Mouse (Mus musculus): ENCODE measurements at regions not wholly inside any gene's neighbourhood (a gene's known extent, or its start where the extent isn't known, plus 50 kb on each side); places are given as distances from the start of the nearest gene placed in this dataset.

GRCm38 (mm10) chr10:114956257-114956656, 154.2 kb upstream of the Trhde start:
- Histone ChIP-seq H3K4me1 (no peaks in the 10 kb centered on the region), H3K27ac (no peak overlapping the region), H3K9me3 (no peaks in the 10 kb centered on the region), H3K4me3 (no peak overlapping the region), H3K27me3 (no peaks in the 10 kb centered on the region), H3K36me3 (no peaks in the 10 kb centered on the region), H3K4me2 (no peak overlapping the region), H3K9ac (no peak overlapping the region)
- WGBS: 72% methylated on average over 6 of the region's 6 CpGs
- no peak for ATAC-seq (ENCODE audit: borderline replicate concordance, extremely low read depth, low FRiP score, low TSS enrichment)

- Histone ChIP-seq H3K27me3 (no peaks in the 10 kb centered on the region), H3K9me3 (no peaks in the 10 kb centered on the region), H3K9ac (no peak overlapping the region), H3K4me2 (no peak overlapping the region), H3K4me3 (no peak overlapping the region), H3K4me1 (no peaks in the 10 kb centered on the region), H3K36me3 (no peaks in the 10 kb centered on the region), H3K27ac (no peak overlapping the region)
- no peak for ATAC-seq (ENCODE audit: borderline replicate concordance, extremely low read depth, low FRiP score, low TSS enrichment)
Measured at GRCm38 (mm10) chr10:114955608-114956007, 153.5 kb upstream of the Trhde start.

- Histone ChIP-seq H3K27me3 (no peaks in the 10 kb centered on the region), H3K9me3 (no peaks in the 10 kb centered on the region), H3K36me3 (no peaks in the 10 kb centered on the region), H3K9ac (no peak overlapping the region), H3K4me1 (no peaks in the 10 kb centered on the region), H3K27ac (no peak overlapping the region), H3K4me3 (no peak overlapping the region), H3K4me2 (no peak overlapping the region)
- no peak for ATAC-seq (ENCODE audit: borderline replicate concordance, extremely low read depth, low FRiP score, low TSS enrichment)
- 77% methylated on average over 12 of the region's 12 CpGs for WGBS
Measured at GRCm38 (mm10) chr10:114953358-114953757, 151.3 kb upstream of the Trhde start.

GRCm38 (mm10) chr10:114949194-114949593, 147.1 kb upstream of the Trhde start:
- WGBS: 65% methylated on average over 6 of the region's 6 CpGs
- no peak for ATAC-seq (ENCODE audit: borderline replicate concordance, extremely low read depth, low FRiP score, low TSS enrichment)
- Histone ChIP-seq H3K4me3 (no peak overlapping the region), H3K27ac (no peak overlapping the region), H3K36me3 (no peaks in the 10 kb centered on the region), H3K9ac (no peak overlapping the region), H3K9me3 (no peaks in the 10 kb centered on the region), H3K4me1 (no peaks in the 10 kb centered on the region), H3K4me2 (no peak overlapping the region), H3K27me3 (no peaks in the 10 kb centered on the region)

- ATAC-seq (ENCODE audit: borderline replicate concordance, extremely low read depth, low FRiP score, low TSS enrichment): no peak
- H3K27ac ChIP-seq: no peak overlapping the region
- H3K36me3 ChIP-seq: no peaks in the 10 kb centered on the region
- H3K4me2 ChIP-seq: no peak overlapping the region
- H3K9ac ChIP-seq: no peak overlapping the region
- H3K4me3 ChIP-seq: no peak overlapping the region
- H3K27me3 ChIP-seq: no peaks in the 10 kb centered on the region
- 61% methylated on average over 2 of the region's 2 CpGs for WGBS
- no peaks in the 10 kb centered on the region for H3K4me1 ChIP-seq
- no peaks in the 10 kb centered on the region for H3K9me3 ChIP-seq
Measured at GRCm38 (mm10) chr10:114924746-114925145, 122.6 kb upstream of the Trhde start.

- no peak overlapping the region for H3K4me2 ChIP-seq
- 45% methylated on average over 3 of the region's 3 CpGs for WGBS
- no peaks in the 10 kb centered on the region for H3K36me3 ChIP-seq
- no peak overlapping the region for H3K9ac ChIP-seq
- no peaks in the 10 kb centered on the region for H3K4me1 ChIP-seq
- ATAC-seq (ENCODE audit: borderline replicate concordance, extremely low read depth, low FRiP score, low TSS enrichment): no peak
- no peaks in the 10 kb centered on the region for H3K9me3 ChIP-seq
- no peak overlapping the region for H3K4me3 ChIP-seq
- no peaks in the 10 kb centered on the region for H3K27me3 ChIP-seq
- H3K27ac ChIP-seq: no peak overlapping the region
Measured at GRCm38 (mm10) chr10:114913971-114914370, 111.9 kb upstream of the Trhde start.

- Histone ChIP-seq H3K27me3 (no peaks in the 10 kb centered on the region), H3K9ac (no peak overlapping the region), H3K4me3 (no peak overlapping the region), H3K4me2 (no peak overlapping the region), H3K36me3 (no peaks in the 10 kb centered on the region), H3K9me3 (no peaks in the 10 kb centered on the region), H3K27ac (no peak overlapping the region), H3K4me1 (no peaks in the 10 kb centered on the region)
- ATAC-seq (ENCODE audit: borderline replicate concordance, extremely low read depth, low FRiP score, low TSS enrichment): no peak
- WGBS: 73% methylated on average over 2 of the region's 2 CpGs
Measured at GRCm38 (mm10) chr10:114891916-114892315, 89.8 kb upstream of the Trhde start.

GRCm38 (mm10) chr10:114890726-114891430, 88.8 kb upstream of the Trhde start:
- Histone ChIP-seq H3K9ac (no peak overlapping the region), H3K27me3 (no peaks in the 10 kb centered on the region), H3K4me1 (no peaks in the 10 kb centered on the region), H3K27ac (no peak overlapping the region), H3K9me3 (no peaks in the 10 kb centered on the region), H3K4me3 (no peak overlapping the region), H3K36me3 (no peaks in the 10 kb centered on the region), H3K4me2 (no peak overlapping the region)
- WGBS: 87% methylated on average over 12 of the region's 12 CpGs
- ATAC-seq (ENCODE audit: borderline replicate concordance, extremely low read depth, low FRiP score, low TSS enrichment): no peak

- no peak for ATAC-seq (ENCODE audit: borderline replicate concordance, extremely low read depth, low FRiP score, low TSS enrichment)
- Histone ChIP-seq H3K9me3 (no peaks in the 10 kb centered on the region), H3K4me2 (no peak overlapping the region), H3K4me1 (no peaks in the 10 kb centered on the region), H3K27ac (no peak overlapping the region), H3K36me3 (no peaks in the 10 kb centered on the region), H3K27me3 (no peaks in the 10 kb centered on the region), H3K9ac (no peak overlapping the region), H3K4me3 (no peak overlapping the region)
- 60% methylated on average over 2 of the region's 2 CpGs for WGBS
Measured at GRCm38 (mm10) chr10:114871201-114871600, 69.1 kb upstream of the Trhde start.

- WGBS: 80% methylated on average over 4 of the region's 4 CpGs
- no peak for ATAC-seq (ENCODE audit: borderline replicate concordance, extremely low read depth, low FRiP score, low TSS enrichment)
- Histone ChIP-seq H3K9me3 (no peaks in the 10 kb centered on the region), H3K4me1 (no peaks in the 10 kb centered on the region), H3K9ac (no peak overlapping the region), H3K27ac (no peak overlapping the region), H3K36me3 (no peaks in the 10 kb centered on the region), H3K4me3 (no peak overlapping the region), H3K27me3 (no peaks in the 10 kb centered on the region), H3K4me2 (no peak overlapping the region)
Measured at GRCm38 (mm10) chr10:114857166-114857565, 55.1 kb upstream of the Trhde start.

GRCm38 (mm10) chr10:114852688-114853087, 50.6 kb upstream of the Trhde start:
- no peak overlapping the region for H3K4me3 ChIP-seq
- no peaks in the 10 kb centered on the region for H3K36me3 ChIP-seq
- no peaks in the 10 kb centered on the region for H3K9me3 ChIP-seq
- H3K27me3 ChIP-seq: no peaks in the 10 kb centered on the region
- ATAC-seq (ENCODE audit: borderline replicate concordance, extremely low read depth, low FRiP score, low TSS enrichment): no peak
- H3K9ac ChIP-seq: no peak overlapping the region
- H3K4me2 ChIP-seq: no peak overlapping the region
- no peak overlapping the region for H3K27ac ChIP-seq
- no peaks in the 10 kb centered on the region for H3K4me1 ChIP-seq
